19 mouse cellular contexts compared by ENCODE assay signal in the genomic region with DNA sequence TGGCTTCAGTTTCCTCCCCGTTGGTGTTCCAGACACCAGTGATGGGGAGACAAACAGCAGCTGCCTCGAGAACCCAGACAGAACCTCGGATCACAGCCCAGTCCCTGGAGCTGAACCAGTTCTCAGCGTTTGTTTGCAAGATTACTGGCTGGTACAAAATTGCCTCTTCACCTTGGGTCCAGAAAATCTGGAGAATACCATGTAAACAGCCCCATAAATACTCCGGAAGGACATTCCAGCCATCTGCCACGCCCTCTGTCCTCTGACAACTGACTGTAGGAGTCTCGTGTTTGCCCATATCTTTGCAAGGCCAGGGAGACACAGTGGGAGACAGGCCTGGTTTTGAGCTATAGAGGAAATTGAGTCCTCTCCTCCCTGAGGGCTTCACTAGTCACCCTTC. TPM values are rescaled to one million over a fixed set of nuclear protein-coding genes. Genes with fewer than 3 reads are reported as not detected.
DNase-seq lines count a peak whose midpoint lies in the region.
"Had no signal": no experiment of that assay in that cellular context is flagged by ENCODE, and none has a peak within 500 bp of the region (broad histone marks: within the 10 kb centered on the region; RNA-seq: fewer than 3 reads in every experiment).

No protein-coding gene starts in this region.

- peak; percentile 68 for DNase-seq in cerebellum, adult 11-12 months
- DNase-seq in cerebellum, postnatal 4 days (ENCODE audit: low spot score in 2 of 2): no peak
- peak; percentile 45 to 55 for DNase-seq in heart, adult 18-20 months
- DNase-seq in heart, adult 8-10 months (ENCODE audit: low spot score): no peak
- peak; percentile 25 for DNase-seq in urinary bladder, postnatal 14 days (ENCODE audit: low spot score)
- no peak for DNase-seq in urinary bladder, postnatal 25 days (ENCODE audit: low spot score)
- DNase-seq in lung, postnatal 36 days: peak; percentile 61
- DNase-seq in gastrocnemius, postnatal 10 days: no peak
- DNase-seq: adrenal gland, postnatal 36 days; kidney, postnatal 4 days; liver, postnatal 0 days; thymus, adult 18-20 months; thymus, postnatal 36 days had no signal

RNA-seq across cellular contexts. Expression of a gene that starts 24.6 kb away (rescaled TPM):
- total RNA-seq in heart, adult 18-20 months (2021): 10 to 100 TPM; 21.3 to 22.3 TPM
- 10 to 100 TPM; 14.8 to 30.1 (median 17.9) TPM for total RNA-seq in heart, adult 8-10 months (2022)
- total RNA-seq in gastrocnemius, postnatal 10 days (2021): 10 to 100 TPM; 13.7 to 15.2 TPM
- total RNA-seq: hematopoietic stem cell, adult 5-6 weeks had no signal

RNA-seq across cellular contexts. Expression of a gene that starts 49.7 kb away (rescaled TPM):
- not detected for total RNA-seq in heart, adult 18-20 months (2021)
- not detected for total RNA-seq in heart, adult 8-10 months (2022)
- not detected for total RNA-seq in gastrocnemius, postnatal 10 days (2021)
- total RNA-seq: adrenal gland, adult 18-20 months; adrenal gland, postnatal 36 days; common myeloid progenitor, adult 5-6 weeks; gastrocnemius, adult 8-10 months; hematopoietic stem cell, adult 5-6 weeks; hindbrain, postnatal 0 days; left cerebral cortex, postnatal 14 days had no signal

Comparison
In these comparisons a context has a peak if more than half of its experiments do, and no peak if none do; other contexts are left out.
1. DNase-seq: peak in cerebellum, adult 11-12 months (single experiment), heart, adult 18-20 months (2 of 2), urinary bladder, postnatal 14 days (single experiment) and lung, postnatal 36 days (single experiment); none in cerebellum, postnatal 4 days (0 of 2), heart, adult 8-10 months (single experiment), urinary bladder, postnatal 25 days (single experiment) and gastrocnemius, postnatal 10 days (single experiment).